Mouse (Mus musculus) left cerebral cortex, adult 18-20 months (tissue): ENCODE results near the gene Bhlhe41. TPM values are rescaled to one million over a fixed set of nuclear protein-coding genes. Genes with fewer than 3 reads are reported as not detected.
A peak's percentile ranks its signal among the peaks of the same experiment; 100 is the strongest.

Experiments used
- DNase-seq, 2 experiments: peaks; one replicate each; pipeline ENCODE4 v3.0.0; 2021 to 2022; ENCODE audit warnings: low spot score in 2 of 2, mixed read lengths in 1 of 2
- total RNA-seq, 2 experiments: library from RNA; stranded (reverse); gene quantifications; 2 replicates each; pipeline ENCODE4 v1.2.3; 2021

The Bhlhe41 gene
- total RNA-seq, 2 experiments from 2014 or later: 38.0 to 39.1 TPM

- DNase-seq: no peak
Measured at GRCm38 (mm10) chr6:145872010-145872409, 6.7 kb upstream of the Bhlhe41 start.

- no peak for DNase-seq
Measured at GRCm38 (mm10) chr6:145870991-145871390, 5.6 kb upstream of the Bhlhe41 start.

- DNase-seq: no peak
Measured at GRCm38 (mm10) chr6:145867111-145867510, 1.8 kb upstream of the Bhlhe41 start.

- DNase-seq: peak; percentile 82 to 86
Measured at GRCm38 (mm10) chr6:145865886-145866851, 811 bp upstream of the Bhlhe41 start.

- no peak for DNase-seq
Measured at GRCm38 (mm10) chr6:145864171-145864570, 1.2 kb downstream of the Bhlhe41 start.

- peak; percentile 70 to 89 for DNase-seq
Measured at GRCm38 (mm10) chr6:145863065-145863971, 2.0 kb downstream of the Bhlhe41 start.

GRCm38 (mm10) chr6:145862739-145863064, 2.7 kb downstream of the Bhlhe41 start:
- no peak for DNase-seq

GRCm38 (mm10) chr6:145862321-145862720, 3.0 kb downstream of the Bhlhe41 start:
- no peak for DNase-seq

- DNase-seq: no peak
Measured at GRCm38 (mm10) chr6:145861462-145862227, 3.7 kb downstream of the Bhlhe41 start.

GRCm38 (mm10) chr6:145860350-145860749, 5.0 kb downstream of the Bhlhe41 start:
- DNase-seq: no peak

- DNase-seq: no peak
Measured at GRCm38 (mm10) chr6:145858414-145858813, 6.9 kb downstream of the Bhlhe41 start.

GRCm38 (mm10) chr6:145857428-145857827, 7.9 kb downstream of the Bhlhe41 start:
- DNase-seq: no peak

GRCm38 (mm10) chr6:145855720-145856551, 9.4 kb downstream of the Bhlhe41 start:
- DNase-seq: peak; percentile 96 to 97

- no peak for DNase-seq
Measured at GRCm38 (mm10) chr6:145854756-145855155, 10.6 kb downstream of the Bhlhe41 start.

- DNase-seq: no peak
Measured at GRCm38 (mm10) chr6:145853356-145854079, 11.8 kb downstream of the Bhlhe41 start.

GRCm38 (mm10) chr6:145852708-145853107, 12.7 kb downstream of the Bhlhe41 start:
- no peak for DNase-seq

GRCm38 (mm10) chr6:145851956-145852355, 13.4 kb downstream of the Bhlhe41 start:
- no peak for DNase-seq

- DNase-seq: no peak
Measured at GRCm38 (mm10) chr6:145850789-145851188, 14.6 kb downstream of the Bhlhe41 start.

- no peak for DNase-seq
Measured at GRCm38 (mm10) chr6:145847661-145848060, 17.7 kb downstream of the Bhlhe41 start.
